Mouse (Mus musculus) lung, embryonic 16.5 days (tissue): ENCODE data around the gene Abcd2. TPM values are rescaled to one million over a fixed set of nuclear protein-coding genes. Genes with fewer than 3 reads are reported as not detected.

Experiments
- ATAC-seq: fragments of 200-750 bp; cut with Nextera tagmentation; 2 replicates; pipeline ENCODE4 v1.8.0; 2017; ENCODE audit warnings: low read depth, mild to moderate bottlenecking, moderate library complexity
- H3K27ac ChIP-seq: fragments of 300-500 bp; sonication (generic); 2 replicates; pipeline ENCODE4 v1.5.1; 2014; ENCODE audit warnings: mild to moderate bottlenecking, control low read depth, low read length
- H3K27me3 ChIP-seq: fragments of 300-500 bp; sonication (generic); 2 replicates; pipeline ENCODE4 v1.6.1; 2014; ENCODE audit warnings: low read depth, low read length, mixed read lengths; ENCODE audit not compliant: control insufficient read depth, insufficient read depth
- H3K36me3 ChIP-seq: fragments of 300-500 bp; sonication (generic); 2 replicates; pipeline ENCODE4 v1.6.1; 2014; ENCODE audit warnings: low read length; ENCODE audit not compliant: control insufficient read depth, insufficient read depth
- H3K4me1 ChIP-seq: fragments of 300-500 bp; sonication (generic); replicated peaks from 2 replicates; pipeline ENCODE4 v1.6.1; 2014; ENCODE audit warnings: low read length, mixed read lengths; ENCODE audit not compliant: control insufficient read depth, insufficient read depth
- H3K4me2 ChIP-seq: fragments of 300-500 bp; sonication (generic); 2 replicates; pipeline ENCODE4 v1.6.1; 2014; ENCODE audit warnings: low read depth, low read length, control low read depth
- H3K4me3 ChIP-seq: fragments of 300-500 bp; sonication (generic); 2 replicates; pipeline ENCODE4 v1.5.1; 2014; ENCODE audit warnings: mild to moderate bottlenecking, low read length, control low read depth
- H3K9ac ChIP-seq: fragments of 300-500 bp; sonication (generic); 2 replicates; pipeline ENCODE4 v1.6.1; 2014; ENCODE audit warnings: low read length, control low read depth
- H3K9me3 ChIP-seq: fragments of 300-500 bp; sonication (generic); 2 replicates; pipeline ENCODE4 v1.6.1; 2016; ENCODE audit warnings: low read length; ENCODE audit not compliant: control insufficient read depth
- WGBS: fragments of 180-500 bp; shearing (Covaris S2); extraction: QIAGEN DNeasy Blood & Tissue Kit; methylation state at CpG from one replicate; pipeline ENCODE4 v1.1.7; 2014; 5-methylcytosine and 5-hydroxymethylcytosine counted together
- polyA plus RNA-seq: library from polyadenylated mRNA; unstranded; fragments of >200 nt; fragmentation: Nextera tagmentation; extraction: Ambion mirVana; gene quantifications from 2 replicates; pipeline ENCODE4 v1.2.1, GENCODE M21; 2015

Abcd2 gene
- polyA plus RNA-seq, 1 experiment from 2014 or later: 6.4 TPM

DNA sequence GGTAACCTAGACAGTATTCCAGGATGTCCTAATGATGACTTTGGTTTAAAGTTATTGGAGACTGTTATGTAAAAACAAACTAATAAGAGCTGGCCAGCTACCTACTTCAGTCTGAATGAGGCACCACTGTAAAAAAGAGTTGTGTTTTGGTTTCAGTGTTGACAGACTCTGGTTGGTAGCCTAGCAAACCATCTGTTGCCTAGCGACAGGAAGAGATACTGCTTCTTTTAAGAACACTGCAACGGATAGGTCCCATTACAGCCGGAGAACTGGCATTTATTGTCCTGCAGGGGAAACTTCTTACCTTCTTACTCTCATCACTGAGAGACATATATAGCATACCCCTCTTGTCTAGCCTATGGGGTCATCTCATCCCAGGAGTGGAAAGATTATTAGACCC, 86.7 kb downstream of the Abcd2 start:
- no peak overlapping the region for H3K4me3 ChIP-seq
- no peak for ATAC-seq
- no peaks in the 10 kb centered on the region for H3K4me1 ChIP-seq
- H3K4me2 ChIP-seq: no peak overlapping the region
- H3K36me3 ChIP-seq: no peaks in the 10 kb centered on the region
- no peaks in the 10 kb centered on the region for H3K27me3 ChIP-seq
- H3K9me3 ChIP-seq: no peaks in the 10 kb centered on the region
- no peak overlapping the region for H3K27ac ChIP-seq
- no peak overlapping the region for H3K9ac ChIP-seq
- WGBS: 43% methylated on average over 3 of the region's 3 CpGs

- Histone ChIP-seq H3K4me3 (no peak overlapping the region), H3K4me2 (no peak overlapping the region), H3K9ac (no peak overlapping the region), H3K36me3 (no peaks in the 10 kb centered on the region), H3K27me3 (no peaks in the 10 kb centered on the region), H3K27ac (no peak overlapping the region), H3K4me1 (no peaks in the 10 kb centered on the region), H3K9me3 (no peaks in the 10 kb centered on the region)
- 85% methylated on average over 1 of the region's 1 CpGs for WGBS
- no peak for ATAC-seq
Measured at GRCm38 (mm10) chr15:91104276-91104675, 87.3 kb downstream of the Abcd2 start.

- no peak overlapping the region for H3K9ac ChIP-seq
- no peaks in the 10 kb centered on the region for H3K4me1 ChIP-seq
- no peaks in the 10 kb centered on the region for H3K27me3 ChIP-seq
- no peak overlapping the region for H3K4me2 ChIP-seq
- no peak overlapping the region for H3K27ac ChIP-seq
- H3K4me3 ChIP-seq: no peak overlapping the region
- no peak for ATAC-seq
- 45% methylated on average over 14 of the region's 14 CpGs for WGBS
- no peaks in the 10 kb centered on the region for H3K9me3 ChIP-seq
- H3K36me3 ChIP-seq: no peaks in the 10 kb centered on the region
Measured at GRCm38 (mm10) chr15:91103814-91104213, 87.8 kb downstream of the Abcd2 start.

- H3K4me1 ChIP-seq: no peaks in the 10 kb centered on the region
- no peak overlapping the region for H3K27ac ChIP-seq
- H3K9ac ChIP-seq: no peak overlapping the region
- ATAC-seq: no peak
- no peaks in the 10 kb centered on the region for H3K36me3 ChIP-seq
- no peaks in the 10 kb centered on the region for H3K27me3 ChIP-seq
- 87% methylated on average over 8 of the region's 8 CpGs for WGBS
- no peak overlapping the region for H3K4me2 ChIP-seq
- H3K9me3 ChIP-seq: no peaks in the 10 kb centered on the region
- no peak overlapping the region for H3K4me3 ChIP-seq
Measured at GRCm38 (mm10) chr15:91103305-91103704, 88.3 kb downstream of the Abcd2 start.

DNA sequence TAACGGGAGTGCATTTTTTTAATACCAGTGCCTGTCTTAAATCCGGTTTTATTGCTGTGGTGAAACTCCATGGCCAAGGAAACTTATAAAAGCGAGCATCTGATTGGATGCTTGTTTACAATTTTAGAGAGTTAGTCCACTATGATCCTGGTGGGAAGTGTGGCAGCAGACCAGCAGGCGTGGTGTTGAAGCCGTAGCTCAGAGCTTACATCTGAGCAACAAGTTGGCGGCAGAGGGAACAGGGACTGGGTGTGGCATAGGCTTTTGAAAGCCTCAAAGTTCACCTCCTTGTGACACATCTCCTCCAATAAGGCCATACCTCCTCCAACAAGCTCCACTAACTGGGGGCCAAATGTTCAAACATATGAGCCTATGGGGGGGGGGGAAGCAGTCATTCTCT, 95.0 kb downstream of the Abcd2 start:
- Histone ChIP-seq H3K27ac (no peak overlapping the region), H3K36me3 (no peaks in the 10 kb centered on the region), H3K27me3 (no peaks in the 10 kb centered on the region), H3K9ac (no peak overlapping the region), H3K4me2 (no peak overlapping the region), H3K4me3 (no peak overlapping the region), H3K9me3 (no peaks in the 10 kb centered on the region), H3K4me1 (no peaks in the 10 kb centered on the region)
- WGBS: 78% methylated on average over 6 of the region's 6 CpGs
- ATAC-seq: no peak

Other genes with a start within 250 kb of the Abcd2 start
- 6.7 and 7.1 TPM in 2 replicates for gene Kif21a, start 141.9 kb downstream of the Abcd2 start, polyA plus RNA-seq
- not detected in 2 replicates for gene CN725425, start 7.7 kb upstream of the Abcd2 start, polyA plus RNA-seq